ENCODE assay signal across 18 mouse cellular contexts in genomic region chr2:38999910-39000586, GRCm38 (mm10). TPM values are rescaled to one million over a fixed set of nuclear protein-coding genes. Genes with fewer than 3 reads are reported as not detected.
DNase-seq lines count a peak whose midpoint lies in the region; ATAC-seq and TF ChIP-seq lines count a peak whose summit lies in the region.
"Had no signal": no experiment of that assay in that cellular context is flagged by ENCODE, and none has a peak within 500 bp of the region (broad histone marks: within the 10 kb centered on the region; RNA-seq: fewer than 3 reads in every experiment).

No protein-coding gene starts in this region.

- peaks cover 21% of the 10 kb centered on the region for H3K4me1 ChIP-seq in kidney, embryonic 16.5 days (ENCODE audit: insufficient read depth, low read length)
- H3K4me1 ChIP-seq in CH12.LX (ENCODE audit: control insufficient read depth in 1 of 2, insufficient read depth in 2 of 2) = peaks cover 6 to 56% of the 10 kb centered on the region in 2 experiments
- peaks cover 26% of the 10 kb centered on the region for H3K4me1 ChIP-seq in intestine, embryonic 15.5 days (replicated peaks)
- H3K4me1 ChIP-seq in liver, embryonic 15.5 days (replicated peaks) = peaks cover 72% of the 10 kb centered on the region

- no peak for TF ChIP-seq CTCF in CH12.LX (conservative IDR thresholded peaks at IDR 0.05 in 1 of 2, IDR thresholded peaks at IDR 0.05 in 1 of 2; ENCODE audit: low read depth in 2 of 2, low read length in 2 of 2)

- in situ Hi-C loops in CH12.LX (cut with MboI; ENCODE audit: low pct_ligation_motif_present, low pct_unique_long_range_greater_than_20kb, low sequenced_read_pairs) = loop anchor here (5.0 to 10.0 kb wide), 2 partner anchors 68 to 205 kb away; partner anchors contain the start of gene Olfml2a

- H3K9me3 ChIP-seq in kidney, embryonic 16.5 days (ENCODE audit: low read length) = no peaks in the 10 kb centered on the region
- no peaks in the 10 kb centered on the region for H3K9me3 ChIP-seq in CH12.LX (replicated peaks; ENCODE audit: low read length)
- H3K9me3 ChIP-seq in intestine, embryonic 15.5 days = no peaks in the 10 kb centered on the region
- no peaks in the 10 kb centered on the region for H3K9me3 ChIP-seq in liver, embryonic 15.5 days (replicated peaks)
- H3K9me3 ChIP-seq: forebrain, embryonic 10.5 days; heart, embryonic 15.5 days; hindbrain, embryonic 13.5 days; neural tube, embryonic 12.5 days; stomach, embryonic 15.5 days had no signal

- H3K4me3 ChIP-seq in kidney, embryonic 16.5 days (ENCODE audit: low read length) = no peak overlapping the region
- H3K4me3 ChIP-seq in CH12.LX (replicated peaks in 1 of 3; ENCODE audit: low read depth in 2 of 3, low read length in 2 of 3, poor library complexity in 1 of 3) = no peak overlapping the region
- no peak overlapping the region; the same call in 1 of the 2 replicates for H3K4me3 ChIP-seq in intestine, embryonic 15.5 days (replicated peaks)
- no peak overlapping the region for H3K4me3 ChIP-seq in liver, embryonic 15.5 days (replicated peaks)
- H3K4me3 ChIP-seq: forebrain, embryonic 10.5 days; heart, embryonic 15.5 days; hindbrain, embryonic 13.5 days; neural tube, embryonic 12.5 days; stomach, embryonic 15.5 days had no signal

- no peak overlapping the region for H3K4me2 ChIP-seq in kidney, embryonic 16.5 days (replicated peaks; ENCODE audit: low read depth, low read length)
- no peak overlapping the region for H3K4me2 ChIP-seq in CH12.LX (ENCODE audit: insufficient read depth, low read depth, poor library complexity, severe bottlenecking)
- H3K4me2 ChIP-seq in intestine, embryonic 15.5 days (replicated peaks) = no peak overlapping the region
- H3K4me2 ChIP-seq in liver, embryonic 15.5 days = no peak overlapping the region
- H3K4me2 ChIP-seq: heart, embryonic 15.5 days; hindbrain, embryonic 13.5 days; neural tube, embryonic 12.5 days; stomach, embryonic 15.5 days had no signal

- H3K9ac ChIP-seq in kidney, embryonic 16.5 days (replicated peaks; ENCODE audit: low read length) = no peak overlapping the region
- H3K9ac ChIP-seq in CH12.LX (ENCODE audit: insufficient read depth, low read depth) = no peak overlapping the region
- H3K9ac ChIP-seq in intestine, embryonic 15.5 days = no peak overlapping the region; the same call in 1 of the 2 replicates
- 0 out of 2 replicates have a peak overlapping the region, but pooled peaks have one; percentile 2 for H3K9ac ChIP-seq in liver, embryonic 15.5 days
- H3K9ac ChIP-seq: heart, embryonic 15.5 days; hindbrain, embryonic 13.5 days; neural tube, embryonic 12.5 days; stomach, embryonic 15.5 days had no signal

- no peak for TF ChIP-seq RAD21 in CH12.LX (IDR thresholded peaks at IDR 0.05; ENCODE audit: low read depth, low read length)

- intact Hi-C loops in left cerebral cortex, postnatal 14 days (cut with DNase I) = loop anchor here (5.0 kb wide), 1 partner anchor 203 kb away; no protein-coding TSS in a partner anchor

- dilution Hi-C loops in CH12.LX (cut with MboI; ENCODE audit: extremely low pct_ligation_motif_present, extremely low pct_unique_long_range_greater_than_20kb, low sequenced_read_pairs) = no loop called here

- no peak overlapping the region for H3K27ac ChIP-seq in kidney, embryonic 16.5 days (ENCODE audit: low read length)
- peak overlapping the region; percentile 39; the same call in 1 of the 2 replicates for H3K27ac ChIP-seq in CH12.LX (ENCODE audit: insufficient read depth, low read depth)
- peak overlapping the region; percentile 44; the same call in 1 of the 2 replicates for H3K27ac ChIP-seq in intestine, embryonic 15.5 days
- H3K27ac ChIP-seq in liver, embryonic 15.5 days (replicated peaks) = no peak overlapping the region
- H3K27ac ChIP-seq: forebrain, embryonic 10.5 days; heart, embryonic 15.5 days; hindbrain, embryonic 13.5 days; neural tube, embryonic 12.5 days; stomach, embryonic 15.5 days had no signal

- ATAC-seq in kidney, embryonic 16.5 days (ENCODE audit: low FRiP score, low TSS enrichment) = no peak
- ATAC-seq in intestine, embryonic 15.5 days = no peak
- no peak for ATAC-seq in liver, embryonic 15.5 days (ENCODE audit: insufficient read depth)
- ATAC-seq: Patski had no signal

- peak; percentile 67 for DNase-seq in kidney, adult 11 months
- no peak for DNase-seq in CH12.LX (ENCODE audit: extremely low read depth)
- no peak for DNase-seq in left cerebral cortex, postnatal 14 days (ENCODE audit: low spot score in 2 of 2)
- DNase-seq in right cerebral cortex, adult 2 months (ENCODE audit: low spot score in 2 of 2) = no peak
- DNase-seq: cerebellum, adult 18-20 months; lung, adult 18-20 months; lung, postnatal 4 days; midbrain, embryonic 14.5 days; thymus, postnatal 36 days had no signal

- peaks cover 41% of the 10 kb centered on the region for H3K36me3 ChIP-seq in kidney, embryonic 16.5 days (ENCODE audit: insufficient read depth, low read length)
- peaks cover 43 to 53% of the 10 kb centered on the region in 2 experiments for H3K36me3 ChIP-seq in CH12.LX (replicated peaks in 1 of 2; ENCODE audit: control insufficient read depth in 1 of 2, insufficient read depth in 1 of 2, low read length in 1 of 2)
- H3K36me3 ChIP-seq in intestine, embryonic 15.5 days = peaks cover 30% of the 10 kb centered on the region
- H3K36me3 ChIP-seq in liver, embryonic 15.5 days (replicated peaks) = peaks cover 49% of the 10 kb centered on the region

- no peak for TF ChIP-seq EP300 in CH12.LX (IDR thresholded peaks at IDR 0.05; ENCODE audit: low read length)

- peaks cover 31% of the 10 kb centered on the region for H3K79me2 ChIP-seq in CH12.LX (replicated peaks; ENCODE audit: control insufficient read depth, extremely low read depth, insufficient read depth, poor library complexity, severe bottlenecking)

- H3K27me3 ChIP-seq in kidney, embryonic 16.5 days (ENCODE audit: insufficient read depth, low read length) = no peaks in the 10 kb centered on the region
- H3K27me3 ChIP-seq in CH12.LX (replicated peaks) = no peaks in the 10 kb centered on the region
- no peaks in the 10 kb centered on the region for H3K27me3 ChIP-seq in intestine, embryonic 15.5 days (replicated peaks)
- H3K27me3 ChIP-seq in liver, embryonic 15.5 days = no peaks in the 10 kb centered on the region
- H3K27me3 ChIP-seq: heart, embryonic 15.5 days; neural tube, embryonic 12.5 days; Patski; stomach, embryonic 15.5 days had no signal

- TF ChIP-seq POLR2A in CH12.LX (IDR thresholded peaks at IDR 0.05; ENCODE audit: low read depth, low read length) = peak; percentile 41

- WGBS in kidney, embryonic 16.5 days = 71% methylated on average over 8 of the region's 8 CpGs
- 66% methylated on average over 8 of the region's 8 CpGs for WGBS in intestine, embryonic 15.5 days
- 59% methylated on average over 8 of the region's 8 CpGs for WGBS in liver, embryonic 15.5 days (ENCODE audit: insufficient replicate concordance)

TF ChIP-seq in CH12.LX, 34 proteins besides CTCF, POLR2A, EP300 and RAD21:
- TF ChIP-seq KAT2A (IDR thresholded peaks at IDR 0.05; ENCODE audit: insufficient replicate concordance, low read length) (no peak), ZMIZ1 (IDR thresholded peaks at IDR 0.05; ENCODE audit: low read depth, low read length) (peak; percentile 56), POLR2AphosphoS2 (IDR thresholded peaks at IDR 0.05; ENCODE audit: low read depth, low read length) (peak; percentile 83), NELFE (IDR thresholded peaks at IDR 0.05; ENCODE audit: low read depth, low read length) (no peak)
TF ChIP-seq in CH12.LX: peak in this region for 2.

RNA-seq across cellular contexts. Expression of gene Wdr38, which starts 2.8 kb away (rescaled TPM):
- 1.2 and 1.7 TPM in 2 replicates for polyA plus RNA-seq in kidney, embryonic 16.5 days (2015; fragmentation: Nextera tagmentation; extraction: Ambion mirVana)
- total RNA-seq in CH12.LX (2012; rRNA removed) = 1.0 and 1.1 TPM in 2 replicates
- total RNA-seq in CH12.LX (2014; rRNA removed) = 0.19 and 0.28 TPM in 2 replicates
- 0.40 and 0.63 TPM in 2 replicates for polyA plus RNA-seq in CH12.LX (2012; ENCODE audit: insufficient read length, low read depth)
- polyA plus RNA-seq in intestine, embryonic 15.5 days (2015; fragmentation: Nextera tagmentation; extraction: Ambion mirVana) = 1.3 and 1.4 TPM in 2 replicates
- polyA plus RNA-seq in liver, embryonic 15.5 days (2015; fragmentation: Nextera tagmentation; extraction: Ambion mirVana) = 0.76 and 0.81 TPM in 2 replicates
- under 1 TPM; 0.40 to 0.51 TPM for total RNA-seq in left cerebral cortex, postnatal 14 days (2021)

RNA-seq across cellular contexts. Expression of gene Arpc5l, which starts 5.1 kb away (rescaled TPM):
- polyA plus RNA-seq in kidney, embryonic 16.5 days (2015; fragmentation: Nextera tagmentation; extraction: Ambion mirVana) = 114 and 119 TPM in 2 replicates
- total RNA-seq in CH12.LX (2012; rRNA removed) (139 and 148 TPM in 2 replicates), CH12.LX (2014; rRNA removed) (300 and 309 TPM in 2 replicates)
- 212 and 219 TPM in 2 replicates for polyA plus RNA-seq in CH12.LX (2012; ENCODE audit: insufficient read length, low read depth)
- 107 and 111 TPM in 2 replicates for polyA plus RNA-seq in intestine, embryonic 15.5 days (2015; fragmentation: Nextera tagmentation; extraction: Ambion mirVana)
- 48.9 and 52.9 TPM in 2 replicates for polyA plus RNA-seq in liver, embryonic 15.5 days (2015; fragmentation: Nextera tagmentation; extraction: Ambion mirVana)
- 100 to 1,000 TPM; 100 to 107 TPM for total RNA-seq in left cerebral cortex, postnatal 14 days (2021)

RNA-seq across cellular contexts. Expression of gene Rpl35, which starts 5.4 kb away (rescaled TPM):
- 768 and 780 TPM in 2 replicates for polyA plus RNA-seq in kidney, embryonic 16.5 days (2015; fragmentation: Nextera tagmentation; extraction: Ambion mirVana)
- total RNA-seq in CH12.LX (2012; rRNA removed) (2,171 and 2,515 TPM in 2 replicates), CH12.LX (2014; rRNA removed) (976 and 984 TPM in 2 replicates)
- polyA plus RNA-seq in CH12.LX (2012; ENCODE audit: insufficient read length, low read depth) = 649 and 718 TPM in 2 replicates
- polyA plus RNA-seq in intestine, embryonic 15.5 days (2015; fragmentation: Nextera tagmentation; extraction: Ambion mirVana) = 888 and 1,051 TPM in 2 replicates
- 387 and 487 TPM in 2 replicates for polyA plus RNA-seq in liver, embryonic 15.5 days (2015; fragmentation: Nextera tagmentation; extraction: Ambion mirVana)
- total RNA-seq in left cerebral cortex, postnatal 14 days (2021) = 100 to 1,000 TPM; 234 to 241 TPM

Comparison
In these comparisons a context has a peak if more than half of its experiments do, and no peak if none do; other contexts are left out.
1. H3K27ac ChIP-seq: peak in CH12.LX (single experiment) and intestine, embryonic 15.5 days (single experiment); none in kidney, embryonic 16.5 days (single experiment) and liver, embryonic 15.5 days (single experiment).